Mouse (Mus musculus): ENCODE data around the gene Gm8453.
"Not testable (repeated sequence)": the region's sequence is repeated elsewhere in the genome, so short reads cannot be mapped to it uniquely, and the experiment has no call there.

The Gm8453 gene

DNA sequence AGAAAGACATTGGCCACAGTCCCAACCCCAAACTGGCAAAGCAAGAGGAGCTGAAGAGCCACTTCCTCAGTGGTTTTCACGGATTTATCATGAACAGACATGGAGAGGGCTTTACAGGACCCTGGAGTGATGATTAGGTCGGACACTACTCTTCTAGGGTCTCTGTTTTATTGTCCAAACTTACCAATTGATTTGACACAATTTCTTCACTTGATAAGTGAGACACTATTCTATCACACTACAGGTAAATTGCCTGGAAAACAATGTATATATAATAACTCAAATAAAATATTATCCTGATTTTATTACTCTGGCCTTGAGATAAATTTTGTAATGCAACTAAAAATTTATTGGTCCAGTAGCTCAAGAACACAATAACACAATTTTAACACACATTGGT is at the start of gene Gm8453:
Gene Gm8453, minus strand, starts transcription at position 101 of the 400 bp plus-strand sequence.
- not testable (repeated sequence) for DNase-seq (ENCODE audit: low spot score in 2 of 2)

DNA sequence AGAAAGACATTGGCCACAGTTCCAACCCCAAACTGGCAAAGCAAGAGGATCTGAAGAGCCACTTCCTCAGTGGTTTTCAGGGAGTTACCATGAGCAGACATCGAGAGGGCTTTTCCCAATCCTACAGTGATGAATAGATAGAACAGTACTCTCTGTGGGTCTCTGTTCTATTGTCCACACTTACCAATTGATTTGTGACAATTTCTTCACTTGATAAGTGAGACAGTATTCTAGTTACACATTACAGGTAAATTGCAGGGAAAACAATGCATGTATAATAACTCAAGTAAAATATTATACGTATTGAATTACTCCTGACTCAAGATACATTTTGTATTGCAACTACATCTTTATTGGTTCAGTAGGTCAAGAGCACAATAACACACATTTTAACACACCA is 28.1 kb downstream of the Gm8453 start, which contains the start of gene Gm8653:
Gene Gm8653, minus strand, starts transcription at position 101 of the 400 bp plus-strand sequence.
- DNase-seq (ENCODE audit: low spot score in 2 of 2) = not testable (repeated sequence)

DNA sequence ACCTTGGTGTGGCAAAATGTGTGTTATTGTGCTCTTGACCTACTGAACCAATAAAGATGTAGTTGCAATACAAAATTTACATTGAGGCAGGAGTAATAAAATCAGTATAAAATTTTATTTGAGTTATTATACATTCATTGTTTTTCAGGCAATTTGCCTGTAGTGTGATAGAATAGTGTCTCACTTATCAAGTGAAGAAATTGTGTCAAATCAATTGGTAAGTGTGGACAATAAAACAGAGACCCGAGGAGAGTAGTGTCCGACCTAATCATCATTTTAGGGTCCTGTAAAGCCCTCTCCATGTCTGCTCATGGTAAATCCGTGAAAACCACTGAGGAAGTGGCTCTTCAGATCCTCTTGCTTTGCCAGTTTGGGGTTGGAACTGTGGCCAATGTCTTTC is 40.2 kb downstream of the Gm8453 start, which contains the start of gene Vmn1r143:
Gene Vmn1r143, plus strand, starts transcription at position 301 of the 400 bp plus-strand sequence.
- DNase-seq (ENCODE audit: low spot score in 2 of 2) = not testable (repeated sequence)

Data from natural killer cell, adult 2 months (primary cell).